Mouse (Mus musculus) heart, postnatal 0 days (tissue): ENCODE data around the gene Ptx4. TPM values are rescaled to one million over a fixed set of nuclear protein-coding genes. Genes with fewer than 3 reads are reported as not detected.

Source experiments
- ATAC-seq: fragments of 200-750 bp; cut with Nextera tagmentation; 2 replicates; pipeline ENCODE4 v1.8.0; 2017; ENCODE audit warnings: low read depth, moderate number of reproducible peaks, moderate library complexity; ENCODE audit not compliant: insufficient read depth
- DNase-seq: peaks from one replicate; pipeline ENCODE4 v3.0.0-alpha.2; 2016; ENCODE audit warnings: low spot score
- H3K27ac ChIP-seq: fragments of 300-500 bp; sonication (generic); 2 replicates; pipeline ENCODE4 v1.5.1; 2014; ENCODE audit warnings: low read depth, mild to moderate bottlenecking
- H3K27me3 ChIP-seq: fragments of 300-500 bp; sonication (generic); 2 replicates; pipeline ENCODE4 v1.6.1; 2014; ENCODE audit warnings: low read length, mixed read lengths; ENCODE audit not compliant: control insufficient read depth, insufficient read depth
- H3K36me3 ChIP-seq: fragments of 300-500 bp; sonication (generic); replicated peaks from 2 replicates; pipeline ENCODE4 v1.6.1; 2014; ENCODE audit warnings: low read length, mixed read lengths; ENCODE audit not compliant: control insufficient read depth, insufficient read depth
- H3K4me1 ChIP-seq: fragments of 300-500 bp; sonication (generic); 2 replicates; pipeline ENCODE4 v1.6.1; 2014; ENCODE audit warnings: antibody characterized with exemption; ENCODE audit not compliant: control insufficient read depth, insufficient read depth
- H3K4me2 ChIP-seq: fragments of 300-500 bp; sonication (generic); 2 replicates; pipeline ENCODE4 v1.6.1; 2014; ENCODE audit warnings: low read depth, mild to moderate bottlenecking, low read length, moderate library complexity
- H3K4me3 ChIP-seq: fragments of 300-500 bp; sonication (generic); 2 replicates; pipeline ENCODE4 v1.5.1; 2014; ENCODE audit warnings: low read depth, low read length
- H3K9ac ChIP-seq: fragments of 300-500 bp; sonication (generic); replicated peaks from 2 replicates; pipeline ENCODE4 v1.6.1; 2014; ENCODE audit warnings: low read depth, low read length, mixed read lengths
- H3K9me3 ChIP-seq: fragments of 300-500 bp; sonication (generic); replicated peaks from 2 replicates; pipeline ENCODE4 v1.6.1; 2016; ENCODE audit warnings: low read length; ENCODE audit not compliant: control insufficient read depth
- CTCF ChIP-seq: IDR thresholded peaks from 2 replicates; pipeline ENCODE4 v1.5.1; 2016; ENCODE audit warnings: antibody characterized with exemption, control low read depth, low read depth
- EP300 ChIP-seq: IDR thresholded peaks from 2 replicates; pipeline ENCODE4 v1.6.1; 2016; ENCODE audit warnings: antibody characterized with exemption, low read depth
- whole genome bisulfite sequencing: fragments of 180-500 bp; shearing (Covaris S2); extraction: QIAGEN DNeasy Blood & Tissue Kit; methylation state at CpG from one replicate; pipeline ENCODE4 v1.1.7; 2014; 5-methylcytosine and 5-hydroxymethylcytosine counted together
- polyA plus RNA-seq: library from polyadenylated mRNA; unstranded; fragments of >200 nt; fragmentation: Nextera tagmentation; extraction: Ambion mirVana; gene quantifications from 2 replicates; pipeline ENCODE4 v1.2.1, GENCODE M21; 2015
- total RNA-seq: library from RNA; depleted of rRNA; stranded (reverse); fragments of >200 nt; gene quantifications from 2 replicates; pipeline ENCODE4 v1.2.3, GENCODE M21; 2014; ENCODE audit warnings: low replicate concordance

The Ptx4 gene
- total and polyA plus RNA-seq, 2 experiments from 2014 or later = 0.22 TPM; not detected in 1

DNA sequence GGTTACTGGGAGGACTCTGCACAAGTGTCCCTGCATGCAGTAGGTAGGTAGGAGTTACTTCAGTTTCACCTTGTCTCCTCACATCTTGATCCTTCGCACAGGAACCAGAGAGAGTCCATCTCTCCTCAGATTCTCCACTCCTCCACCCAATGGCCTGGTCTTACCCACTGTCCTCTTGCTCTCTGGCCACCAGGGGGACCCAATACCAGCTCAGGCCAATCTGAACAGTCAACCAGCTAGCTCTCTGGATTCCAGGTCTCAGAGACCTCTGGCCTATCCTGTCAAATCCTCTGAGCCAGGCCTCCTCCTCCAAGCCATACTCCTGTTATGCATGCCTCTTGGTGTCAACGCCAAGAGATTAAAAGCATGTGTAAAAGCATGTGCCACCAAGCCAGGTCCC lies 11.0 kb upstream of the Ptx4 start:
- 70% methylated on average over 2 of the region's 2 CpGs for WGBS
- Histone ChIP-seq H3K9me3 (no peaks in the 10 kb centered on the region), H3K4me2 (no peak overlapping the region), H3K27ac (no peak overlapping the region), H3K4me1 (0 out of 2 replicates have a peak, but pooled peaks cover 13% of the 10 kb centered on the region), H3K27me3 (no peaks in the 10 kb centered on the region), H3K9ac (no peak overlapping the region), H3K36me3 (peaks cover 51% of the 10 kb centered on the region), H3K4me3 (no peak overlapping the region)
- peak; percentile 72 for TF ChIP-seq CTCF
- no peak for TF ChIP-seq EP300
- DNase-seq (peak; percentile 45), ATAC-seq (peak; percentile 50; the same call in 1 of the 2 replicates)

DNA sequence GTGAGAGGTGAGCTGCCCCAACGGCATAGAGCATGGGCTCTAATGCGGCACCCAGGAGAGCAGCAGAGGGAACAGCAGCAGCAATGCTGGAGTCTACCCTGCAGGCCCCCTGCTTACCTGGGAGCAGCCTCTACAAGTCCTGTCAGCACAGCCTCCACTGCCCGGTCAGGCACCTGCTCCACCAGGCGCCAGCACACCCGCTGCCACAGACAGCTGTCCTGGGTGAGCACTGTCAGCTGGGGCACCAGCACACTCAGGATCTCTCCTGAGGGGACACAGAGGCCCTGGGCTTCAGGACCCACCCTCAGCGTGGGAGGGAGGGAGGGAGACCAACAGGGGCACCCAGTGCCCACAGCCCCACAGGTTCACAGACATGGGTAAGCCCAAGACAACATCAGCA lies 10.0 kb upstream of the Ptx4 start:
- no peak overlapping the region for H3K4me3 ChIP-seq
- TF ChIP-seq CTCF (no peak), EP300 (no peak)
- no peak overlapping the region for H3K27ac ChIP-seq
- 86% methylated on average over 6 of the region's 6 CpGs for WGBS
- no peak for DNase-seq
- no peaks in the 10 kb centered on the region for H3K9me3 ChIP-seq
- no peaks in the 10 kb centered on the region for H3K27me3 ChIP-seq
- H3K4me1 ChIP-seq = peaks cover 19% of the 10 kb centered on the region
- no peak for ATAC-seq
- H3K36me3 ChIP-seq = peaks cover 43% of the 10 kb centered on the region
- no peak overlapping the region for H3K9ac ChIP-seq
- H3K4me2 ChIP-seq = no peak overlapping the region

GRCm38 (mm10) chr17:25111220-25111619 lies 9.3 kb upstream of the Ptx4 start:
- peaks cover 19% of the 10 kb centered on the region for H3K4me1 ChIP-seq
- no peaks in the 10 kb centered on the region for H3K9me3 ChIP-seq
- 91% methylated on average over 5 of the region's 5 CpGs for WGBS
- no peaks in the 10 kb centered on the region for H3K27me3 ChIP-seq
- H3K4me2 ChIP-seq = no peak overlapping the region
- H3K36me3 ChIP-seq = peaks cover 37% of the 10 kb centered on the region
- H3K4me3 ChIP-seq = no peak overlapping the region
- no peak overlapping the region for H3K27ac ChIP-seq
- no peak overlapping the region for H3K9ac ChIP-seq
- no peak for ATAC-seq
- no peak for DNase-seq
- TF ChIP-seq EP300 (no peak), CTCF (no peak)

GRCm38 (mm10) chr17:25111739-25112422 lies 8.7 kb upstream of the Ptx4 start:
- Histone ChIP-seq H3K27ac (peak overlapping the region; percentile 27), H3K36me3 (peaks cover 30% of the 10 kb centered on the region)

DNA sequence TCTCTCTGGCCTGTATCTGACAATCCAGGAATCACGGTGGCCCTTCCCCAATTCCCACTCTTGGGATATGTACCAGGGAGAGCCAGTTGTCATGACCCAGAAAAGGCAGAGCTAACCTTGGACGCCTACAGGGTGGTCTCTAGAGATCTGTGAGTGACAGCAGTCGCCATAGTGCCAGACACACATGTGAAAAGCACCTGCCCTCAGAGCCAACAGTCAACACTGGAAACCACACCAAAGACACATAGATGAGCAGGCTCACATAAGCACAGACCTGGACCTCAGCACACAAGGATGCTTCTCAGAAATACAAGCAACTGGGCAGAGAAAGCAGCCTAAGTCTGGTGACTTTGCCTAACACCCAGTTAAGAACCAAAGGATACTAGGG lies 8.1 kb upstream of the Ptx4 start:
- no peak overlapping the region for H3K4me3 ChIP-seq
- no peak for TF ChIP-seq CTCF
- TF ChIP-seq EP300 = no peak
- H3K27me3 ChIP-seq = no peaks in the 10 kb centered on the region
- H3K4me2 ChIP-seq = no peak overlapping the region
- no peak for DNase-seq
- peaks cover 19% of the 10 kb centered on the region for H3K4me1 ChIP-seq
- no peak overlapping the region for H3K9ac ChIP-seq
- H3K36me3 ChIP-seq = peaks cover 26% of the 10 kb centered on the region
- no peaks in the 10 kb centered on the region for H3K9me3 ChIP-seq
- no peak for ATAC-seq
- 51% methylated on average over 3 of the region's 3 CpGs for WGBS
- H3K27ac ChIP-seq = peak overlapping the region; percentile 27

More at GRCm38 (mm10) chr17:25111739-25112422, 8.7 kb upstream of the Ptx4 start:
- DNase-seq = peak; percentile 19
- H3K9me3 ChIP-seq = no peaks in the 10 kb centered on the region
- no peaks in the 10 kb centered on the region for H3K27me3 ChIP-seq
- peaks cover 19% of the 10 kb centered on the region for H3K4me1 ChIP-seq
- no peak overlapping the region for H3K4me2 ChIP-seq
- H3K4me3 ChIP-seq = no peak overlapping the region
- no peak overlapping the region for H3K9ac ChIP-seq
- 38% methylated on average over 8 of the region's 8 CpGs for WGBS
- TF ChIP-seq EP300 = no peak
- no peak for TF ChIP-seq CTCF
- ATAC-seq = no peak
